Mouse (Mus musculus): ENCODE measurements around the gene Klk13. TPM values are rescaled to one million over a fixed set of nuclear protein-coding genes. Genes with fewer than 3 reads are reported as not detected.

Gene Klk13
- polyA plus RNA-seq, 1 experiment from 2014 or later = 1.2 TPM

DNA sequence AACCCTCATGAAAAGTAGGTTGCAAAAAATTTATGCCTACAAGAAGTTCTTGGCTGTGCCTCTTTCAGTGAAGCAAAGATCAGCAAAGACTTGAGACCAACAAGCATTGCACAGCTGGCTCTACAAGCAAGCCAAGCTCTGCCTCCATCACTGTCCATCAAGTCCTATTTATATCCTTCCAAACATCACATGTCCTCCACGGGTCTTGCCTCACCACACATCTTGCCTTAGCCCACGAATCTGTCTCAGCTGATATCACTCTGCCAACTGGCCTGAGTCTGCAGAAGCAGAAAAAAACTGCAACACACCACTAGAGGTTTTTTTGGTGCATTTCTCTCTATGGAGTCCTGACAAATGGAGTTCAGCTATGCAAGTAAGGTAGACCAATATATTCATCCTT, 40.4 kb downstream of the Klk13 start:
- ATAC-seq (replicated peaks; ENCODE audit: low FRiP score, low TSS enrichment, low read depth) (no peak), DNase-seq (ENCODE audit: low spot score) (no peak)
- Histone ChIP-seq H3K27ac (ENCODE audit: low read depth) (no peak overlapping the region), H3K4me3 (ENCODE audit: low read depth, low read length) (no peak overlapping the region), H3K27me3 (replicated peaks; ENCODE audit: control insufficient read depth, insufficient read depth, low read length) (no peaks in the 10 kb centered on the region), H3K36me3 (ENCODE audit: control insufficient read depth, insufficient read depth, low read length) (no peaks in the 10 kb centered on the region), H3K9me3 (ENCODE audit: control insufficient read depth, low read length) (no peaks in the 10 kb centered on the region), H3K4me1 (replicated peaks; ENCODE audit: control insufficient read depth, insufficient read depth, low read length) (no peaks in the 10 kb centered on the region), H3K9ac (ENCODE audit: low read length) (no peak overlapping the region), H3K4me2 (ENCODE audit: low read length) (no peak overlapping the region)
- 62% methylated on average over 2 of the region's 2 CpGs for WGBS

DNA sequence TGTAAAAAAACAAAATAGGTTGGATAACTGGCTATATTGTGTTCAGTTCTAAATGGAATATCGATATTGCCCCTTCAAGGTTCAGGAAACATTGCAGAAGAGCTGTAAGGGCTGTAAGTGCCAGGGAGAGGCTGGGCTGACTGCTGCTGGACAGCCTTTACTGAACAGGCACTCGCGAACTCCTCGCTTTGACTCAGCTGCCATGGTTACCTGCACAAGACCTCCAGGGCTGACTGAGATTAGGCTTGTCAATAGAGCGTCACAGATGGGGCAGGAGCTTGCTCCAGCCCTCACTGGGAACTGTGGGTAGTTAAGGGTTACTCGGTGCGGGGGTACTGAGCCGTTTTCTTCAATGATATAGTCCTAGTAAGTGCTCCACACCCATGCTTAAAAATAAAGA, 54.1 kb downstream of the Klk13 start:
- peak; percentile 37 for DNase-seq (ENCODE audit: low spot score)

DNA sequence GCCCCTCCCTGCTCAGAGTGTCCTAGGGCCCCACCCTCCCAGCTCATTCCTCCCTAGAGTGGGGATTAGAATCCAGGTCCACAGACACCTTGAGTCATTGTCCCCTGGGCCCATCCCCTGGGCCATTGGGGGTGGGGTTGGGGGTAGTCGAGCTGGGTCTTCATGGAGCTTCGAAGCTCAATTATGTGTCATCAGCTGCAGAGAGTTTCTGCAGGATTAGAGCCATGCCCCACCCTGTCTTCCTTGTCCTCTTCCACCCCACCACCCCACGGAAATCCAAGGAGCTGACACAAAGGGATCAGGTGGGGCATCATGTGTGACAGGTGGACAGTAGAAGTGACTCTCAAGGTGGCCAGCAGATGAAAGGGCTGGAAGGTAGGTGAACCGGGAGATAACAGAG, 56.2 kb downstream of the Klk13 start, which contains the start of gene Klk12:
Klk12 (plus strand) TSS at position 301 of the 400 bp plus-strand sequence.
- no peaks in the 10 kb centered on the region for H3K4me1 ChIP-seq (replicated peaks; ENCODE audit: control insufficient read depth, insufficient read depth, low read length)
- H3K36me3 ChIP-seq (ENCODE audit: control insufficient read depth, insufficient read depth, low read length) = no peaks in the 10 kb centered on the region
- no peak within 1 kb of the TSS for H3K4me2 ChIP-seq (ENCODE audit: low read length)
- H3K9ac ChIP-seq (ENCODE audit: low read length) = no peak within 1 kb of the TSS
- 79% methylated on average over 4 of the region's 4 CpGs for WGBS
- DNase-seq (ENCODE audit: low spot score) (peak; percentile 35), ATAC-seq (replicated peaks; ENCODE audit: low FRiP score, low TSS enrichment, low read depth) (no peak)
- H3K27ac ChIP-seq (ENCODE audit: low read depth) = no peak within 1 kb of the TSS
- H3K27me3 ChIP-seq (replicated peaks; ENCODE audit: control insufficient read depth, insufficient read depth, low read length) = no peaks in the 10 kb centered on the region
- no peaks in the 10 kb centered on the region for H3K9me3 ChIP-seq (ENCODE audit: control insufficient read depth, low read length)
- H3K4me3 ChIP-seq (ENCODE audit: low read depth, low read length) = no peak within 1 kb of the TSS

More for the DNA sequence above, 54.1 kb downstream of the Klk13 start:
- 44% methylated on average over 8 of the region's 8 CpGs for WGBS
- H3K9me3 ChIP-seq (ENCODE audit: control insufficient read depth, low read length) = no peaks in the 10 kb centered on the region
- H3K9ac ChIP-seq (ENCODE audit: low read length) = no peak overlapping the region
- no peaks in the 10 kb centered on the region for H3K36me3 ChIP-seq (ENCODE audit: control insufficient read depth, insufficient read depth, low read length)
- H3K27ac ChIP-seq (ENCODE audit: low read depth) = no peak overlapping the region
- no peak for ATAC-seq (replicated peaks; ENCODE audit: low FRiP score, low TSS enrichment, low read depth)
- no peak overlapping the region for H3K4me3 ChIP-seq (ENCODE audit: low read depth, low read length)
- H3K27me3 ChIP-seq (replicated peaks; ENCODE audit: control insufficient read depth, insufficient read depth, low read length) = no peaks in the 10 kb centered on the region
- H3K4me1 ChIP-seq (replicated peaks; ENCODE audit: control insufficient read depth, insufficient read depth, low read length) = no peaks in the 10 kb centered on the region
- no peak overlapping the region for H3K4me2 ChIP-seq (ENCODE audit: low read length)

DNA sequence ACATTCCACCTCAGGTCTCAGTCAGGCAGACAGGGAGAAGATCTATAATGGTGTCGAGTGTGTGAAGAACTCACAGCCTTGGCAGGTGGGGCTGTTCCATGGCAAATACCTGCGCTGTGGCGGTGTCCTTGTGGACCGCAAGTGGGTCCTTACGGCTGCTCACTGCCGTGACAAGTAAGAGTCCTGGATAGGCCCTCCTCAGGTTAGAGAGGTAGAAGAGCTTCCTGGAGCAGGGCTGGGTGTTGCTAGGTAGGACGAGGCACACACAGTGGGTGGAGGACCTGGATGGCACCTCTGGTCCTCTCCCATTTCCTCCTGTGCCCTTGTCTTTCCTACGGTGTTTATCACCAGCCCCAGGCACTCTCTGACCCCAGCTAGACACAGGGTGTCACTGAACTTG, 57.3 kb downstream of the Klk13 start:
- 92% methylated on average over 8 of the region's 8 CpGs for WGBS
- ATAC-seq (replicated peaks; ENCODE audit: low FRiP score, low TSS enrichment, low read depth) (no peak), DNase-seq (ENCODE audit: low spot score) (peak; percentile 40)
- Histone ChIP-seq H3K4me1 (replicated peaks; ENCODE audit: control insufficient read depth, insufficient read depth, low read length) (no peaks in the 10 kb centered on the region), H3K27ac (ENCODE audit: low read depth) (no peak overlapping the region), H3K36me3 (ENCODE audit: control insufficient read depth, insufficient read depth, low read length) (no peaks in the 10 kb centered on the region), H3K9me3 (ENCODE audit: control insufficient read depth, low read length) (no peaks in the 10 kb centered on the region), H3K4me3 (ENCODE audit: low read depth, low read length) (no peak overlapping the region), H3K9ac (ENCODE audit: low read length) (no peak overlapping the region), H3K4me2 (ENCODE audit: low read length) (no peak overlapping the region), H3K27me3 (replicated peaks; ENCODE audit: control insufficient read depth, insufficient read depth, low read length) (no peaks in the 10 kb centered on the region)

DNA sequence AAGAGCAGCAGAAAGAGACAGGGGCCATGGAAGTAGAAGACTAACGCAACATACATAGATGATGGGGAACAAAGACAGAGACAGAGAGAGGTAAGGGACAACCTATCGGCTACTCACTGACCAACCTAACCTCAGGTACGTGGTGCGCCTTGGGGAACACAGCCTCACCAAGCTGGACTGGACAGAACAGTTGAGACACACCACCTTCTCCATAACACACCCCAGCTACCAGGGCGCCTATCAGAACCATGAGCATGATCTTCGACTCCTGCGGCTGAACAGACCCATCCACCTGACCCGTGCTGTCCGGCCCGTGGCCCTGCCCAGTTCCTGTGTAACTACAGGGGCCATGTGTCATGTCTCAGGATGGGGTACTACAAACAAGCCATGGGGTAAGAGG, 58.3 kb downstream of the Klk13 start:
- no peaks in the 10 kb centered on the region for H3K36me3 ChIP-seq (ENCODE audit: control insufficient read depth, insufficient read depth, low read length)
- no peak overlapping the region for H3K9ac ChIP-seq (ENCODE audit: low read length)
- DNase-seq (ENCODE audit: low spot score) (peak; percentile 16), ATAC-seq (replicated peaks; ENCODE audit: low FRiP score, low TSS enrichment, low read depth) (no peak)
- no peak overlapping the region for H3K27ac ChIP-seq (ENCODE audit: low read depth)
- no peaks in the 10 kb centered on the region for H3K4me1 ChIP-seq (replicated peaks; ENCODE audit: control insufficient read depth, insufficient read depth, low read length)
- H3K4me2 ChIP-seq (ENCODE audit: low read length) = no peak overlapping the region
- no peaks in the 10 kb centered on the region for H3K9me3 ChIP-seq (ENCODE audit: control insufficient read depth, low read length)
- no peaks in the 10 kb centered on the region for H3K27me3 ChIP-seq (replicated peaks; ENCODE audit: control insufficient read depth, insufficient read depth, low read length)
- WGBS = 94% methylated on average over 10 of the region's 10 CpGs
- no peak overlapping the region for H3K4me3 ChIP-seq (ENCODE audit: low read depth, low read length)

DNA sequence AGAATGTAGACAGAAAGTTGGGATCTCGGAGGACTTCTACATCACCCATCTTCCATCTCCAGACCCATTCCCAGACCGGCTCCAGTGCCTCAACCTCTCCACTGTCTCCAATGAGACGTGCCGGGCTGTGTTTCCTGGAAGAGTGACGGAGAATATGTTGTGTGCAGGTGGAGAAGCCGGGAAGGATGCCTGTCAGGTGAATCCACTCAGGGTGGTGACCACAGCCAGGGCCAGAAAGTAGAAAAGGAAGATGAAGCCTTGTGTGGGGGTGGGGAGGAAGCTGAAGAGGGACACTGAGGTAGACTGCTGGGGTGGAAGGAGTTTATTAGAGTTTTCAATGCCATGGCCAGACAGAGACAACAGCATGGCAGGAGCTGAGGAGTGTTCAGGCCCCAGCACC, 59.5 kb downstream of the Klk13 start:
- 92% methylated on average over 6 of the region's 6 CpGs for WGBS
- H3K4me2 ChIP-seq (ENCODE audit: low read length) = no peak overlapping the region
- H3K9me3 ChIP-seq (ENCODE audit: control insufficient read depth, low read length) = no peaks in the 10 kb centered on the region
- H3K36me3 ChIP-seq (ENCODE audit: control insufficient read depth, insufficient read depth, low read length) = no peaks in the 10 kb centered on the region
- peak; percentile 12 for DNase-seq (ENCODE audit: low spot score)
- no peaks in the 10 kb centered on the region for H3K27me3 ChIP-seq (replicated peaks; ENCODE audit: control insufficient read depth, insufficient read depth, low read length)
- H3K4me1 ChIP-seq (replicated peaks; ENCODE audit: control insufficient read depth, insufficient read depth, low read length) = no peaks in the 10 kb centered on the region
- no peak overlapping the region for H3K27ac ChIP-seq (ENCODE audit: low read depth)
- no peak for ATAC-seq (replicated peaks; ENCODE audit: low FRiP score, low TSS enrichment, low read depth)
- no peak overlapping the region for H3K4me3 ChIP-seq (ENCODE audit: low read depth, low read length)
- H3K9ac ChIP-seq (ENCODE audit: low read length) = no peak overlapping the region

DNA sequence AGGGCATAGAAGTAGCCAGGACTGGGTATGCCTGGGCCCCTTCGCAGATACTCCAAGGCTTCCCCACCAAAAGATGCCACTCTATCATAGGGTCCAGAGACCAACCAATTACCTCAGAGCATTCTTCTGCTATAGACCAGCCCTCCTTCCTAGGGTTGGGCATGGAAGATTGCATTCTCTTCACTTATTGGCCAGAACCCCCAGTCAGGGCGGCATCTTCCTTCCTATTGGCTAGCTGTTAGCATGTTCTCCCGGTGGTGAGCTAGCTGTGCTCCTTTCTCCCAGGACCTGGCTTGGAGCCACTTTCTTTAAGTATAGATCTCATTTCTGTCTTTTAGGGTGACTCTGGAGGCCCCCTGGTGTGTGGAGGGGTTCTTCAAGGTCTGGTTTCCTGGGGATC, 60.5 kb downstream of the Klk13 start:
- WGBS = 68% methylated on average over 3 of the region's 3 CpGs
- H3K27ac ChIP-seq (ENCODE audit: low read depth) = no peak overlapping the region
- no peaks in the 10 kb centered on the region for H3K36me3 ChIP-seq (ENCODE audit: control insufficient read depth, insufficient read depth, low read length)
- H3K4me2 ChIP-seq (ENCODE audit: low read length) = no peak overlapping the region
- H3K4me3 ChIP-seq (ENCODE audit: low read depth, low read length) = no peak overlapping the region
- H3K4me1 ChIP-seq (replicated peaks; ENCODE audit: control insufficient read depth, insufficient read depth, low read length) = no peaks in the 10 kb centered on the region
- ATAC-seq (replicated peaks; ENCODE audit: low FRiP score, low TSS enrichment, low read depth) (no peak), DNase-seq (ENCODE audit: low spot score) (peak; percentile 35)
- no peaks in the 10 kb centered on the region for H3K9me3 ChIP-seq (ENCODE audit: control insufficient read depth, low read length)
- H3K9ac ChIP-seq (ENCODE audit: low read length) = no peak overlapping the region
- no peaks in the 10 kb centered on the region for H3K27me3 ChIP-seq (replicated peaks; ENCODE audit: control insufficient read depth, insufficient read depth, low read length)

DNA sequence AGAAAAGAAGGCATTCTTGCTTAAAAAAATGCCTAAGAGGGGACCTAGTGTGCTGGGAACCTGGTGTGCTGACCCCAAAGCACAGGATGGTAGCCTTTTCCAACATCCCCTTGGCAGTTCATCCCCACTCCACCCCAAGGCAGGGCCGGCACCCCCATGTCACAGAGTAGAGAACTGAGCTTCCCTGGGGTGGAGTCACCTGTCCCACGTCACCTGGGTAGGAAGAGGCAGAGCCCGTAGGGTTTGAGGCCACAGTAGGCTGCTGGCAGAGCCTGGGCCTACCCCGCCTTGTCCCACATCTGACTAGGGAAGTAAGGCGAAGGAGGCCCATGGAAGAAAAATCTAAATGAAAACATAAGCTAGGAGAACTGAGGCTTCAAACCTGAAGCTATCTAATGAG, 62.0 kb downstream of the Klk13 start, which contains the start of gene Klk11:
Klk11 (plus strand) TSS at position 241 of the 400 bp plus-strand sequence.
- Histone ChIP-seq H3K4me1 (replicated peaks; ENCODE audit: control insufficient read depth, insufficient read depth, low read length) (no peaks in the 10 kb centered on the region), H3K4me2 (ENCODE audit: low read length) (no peak within 1 kb of the TSS), H3K27me3 (replicated peaks; ENCODE audit: control insufficient read depth, insufficient read depth, low read length) (no peaks in the 10 kb centered on the region), H3K9me3 (ENCODE audit: control insufficient read depth, low read length) (no peaks in the 10 kb centered on the region), H3K9ac (ENCODE audit: low read length) (no peak within 1 kb of the TSS), H3K36me3 (ENCODE audit: control insufficient read depth, insufficient read depth, low read length) (no peaks in the 10 kb centered on the region), H3K4me3 (ENCODE audit: low read depth, low read length) (no peak within 1 kb of the TSS), H3K27ac (ENCODE audit: low read depth) (no peak within 1 kb of the TSS)
- ATAC-seq (replicated peaks; ENCODE audit: low FRiP score, low TSS enrichment, low read depth) = no peak
- DNase-seq (ENCODE audit: low spot score) = peak; percentile 28
- WGBS = 92% methylated on average over 5 of the region's 5 CpGs

DNA sequence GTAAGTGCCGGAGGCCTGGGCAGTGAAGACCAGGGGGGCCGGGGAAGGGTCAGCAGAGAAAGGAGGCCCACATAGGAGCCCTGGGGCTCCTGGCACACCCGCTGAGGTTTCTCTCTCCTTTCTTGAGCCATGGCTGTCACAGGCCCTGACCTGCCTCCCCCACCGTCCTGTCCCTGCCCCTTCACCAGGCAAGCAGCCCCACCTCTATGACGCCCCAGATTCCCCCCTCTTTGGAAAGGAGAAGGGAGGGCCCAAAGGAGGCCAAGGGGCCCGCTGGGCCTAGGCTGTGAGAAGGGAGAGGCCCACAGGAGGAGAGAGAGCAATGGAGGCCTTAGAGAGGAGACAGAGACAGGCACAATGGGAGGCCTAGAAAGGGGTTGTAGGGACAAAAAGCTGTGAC, 62.4 kb downstream of the Klk13 start:
- Histone ChIP-seq H3K9ac (ENCODE audit: low read length) (no peak overlapping the region), H3K36me3 (ENCODE audit: control insufficient read depth, insufficient read depth, low read length) (no peaks in the 10 kb centered on the region), H3K9me3 (ENCODE audit: control insufficient read depth, low read length) (no peaks in the 10 kb centered on the region), H3K4me1 (replicated peaks; ENCODE audit: control insufficient read depth, insufficient read depth, low read length) (no peaks in the 10 kb centered on the region), H3K4me3 (ENCODE audit: low read depth, low read length) (no peak overlapping the region), H3K27ac (ENCODE audit: low read depth) (no peak overlapping the region), H3K27me3 (replicated peaks; ENCODE audit: control insufficient read depth, insufficient read depth, low read length) (no peaks in the 10 kb centered on the region), H3K4me2 (ENCODE audit: low read length) (no peak overlapping the region)
- WGBS = 73% methylated on average over 6 of the region's 6 CpGs
- DNase-seq (ENCODE audit: low spot score) = no peak
- ATAC-seq (replicated peaks; ENCODE audit: low FRiP score, low TSS enrichment, low read depth) = no peak
